Mouse (Mus musculus) small intestine, adult 2 months (tissue): ENCODE results near the gene Efcab9.

Experiments
- CTCF ChIP-seq: fragments of 200-500 bp; IDR thresholded peaks from 2 replicates; pipeline ENCODE4 v1.5.1; 2012; ENCODE audit warnings: low read depth, mild to moderate bottlenecking, control low read depth, inconsistent platforms, low read length, moderate library complexity, mixed read lengths; ENCODE audit not compliant: insufficient replicate concordance, insufficient read length; ENCODE audit errors: extremely low read depth
- POLR2A ChIP-seq: fragments of 200-500 bp; IDR thresholded peaks from 2 replicates; pipeline ENCODE4 v1.6.1; 2012; ENCODE audit warnings: low read depth, mild to moderate bottlenecking, control low read depth, inconsistent platforms, low read length, moderate library complexity

DNA sequence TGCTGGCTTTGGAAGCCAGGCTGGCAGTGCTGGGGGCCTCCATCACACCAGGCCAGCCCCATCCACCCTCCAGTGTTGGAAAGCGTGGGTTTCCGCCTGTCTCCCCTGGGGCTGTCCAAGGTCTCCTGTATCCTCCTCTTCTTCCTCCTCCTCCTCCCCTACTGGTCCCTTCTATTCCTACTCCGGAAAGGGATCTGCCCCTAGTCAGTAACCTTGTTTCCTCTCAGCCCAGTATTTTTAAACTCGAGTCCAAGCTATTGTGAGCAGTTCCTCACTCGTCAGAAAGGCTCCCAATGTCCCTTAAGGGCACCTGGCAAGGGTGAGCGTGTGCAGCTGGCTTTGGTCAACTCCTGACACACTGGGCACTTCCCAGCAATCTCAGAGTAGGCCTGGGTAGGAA is 6.6 kb upstream of the Efcab9 start:
- TF ChIP-seq CTCF (no peak), POLR2A (no peak)
